ENCODE assay signal across 24 mouse cellular contexts in the genomic region with DNA sequence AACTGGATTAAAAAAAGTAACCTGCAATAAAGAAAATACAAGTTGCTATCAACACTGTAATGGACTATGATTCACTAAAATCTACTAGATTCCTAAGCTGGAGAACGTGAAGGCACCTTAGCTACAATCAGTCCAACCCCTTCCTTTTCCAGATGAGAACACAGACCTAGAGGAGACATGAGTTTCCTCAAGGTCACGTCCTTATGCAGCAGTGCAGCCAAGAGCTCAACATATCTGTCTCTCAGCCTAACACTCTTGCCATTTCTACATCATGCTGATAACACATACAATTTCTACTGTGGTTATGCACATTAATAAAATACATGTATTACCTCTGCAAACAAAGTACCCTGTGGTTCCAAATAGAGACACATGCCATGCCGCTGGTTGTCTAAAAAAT.
"Had no signal": no experiment of that assay in that cellular context is flagged by ENCODE, and none has a peak within 500 bp of the region (broad histone marks: within the 10 kb centered on the region; RNA-seq: fewer than 3 reads in every experiment).

No protein-coding gene starts in this region.

- H3K27me3 ChIP-seq: hindbrain, embryonic 13.5 days; hindbrain, embryonic 15.5 days; kidney, embryonic 15.5 days; limb, embryonic 13.5 days; limb, embryonic 15.5 days; liver, embryonic 12.5 days had no signal

- H3K9ac ChIP-seq: forebrain, postnatal 0 days; hindbrain, embryonic 13.5 days; hindbrain, embryonic 15.5 days; kidney, embryonic 15.5 days; limb, embryonic 13.5 days; limb, embryonic 15.5 days; liver, embryonic 12.5 days; liver, embryonic 14.5 days had no signal

- H3K27ac ChIP-seq: hindbrain, embryonic 13.5 days; hindbrain, embryonic 15.5 days; hindbrain, postnatal 0 days; kidney, embryonic 15.5 days; kidney, postnatal 0 days; limb, embryonic 13.5 days; limb, embryonic 15.5 days; liver, embryonic 12.5 days; liver, embryonic 14.5 days had no signal

- H3K4me1 ChIP-seq: hindbrain, embryonic 13.5 days; hindbrain, embryonic 15.5 days; kidney, embryonic 15.5 days; limb, embryonic 13.5 days; limb, embryonic 15.5 days; liver, embryonic 12.5 days had no signal

- DNase-seq: forebrain, postnatal 0 days; gastrocnemius, postnatal 14 days; gastrocnemius, postnatal 36 days; heart, adult 18-20 months; kidney, adult 11 months; kidney, adult 2 months; kidney, adult 9 months; kidney, postnatal 14 days; kidney, postnatal 36 days; layer of hippocampus, adult 9-11 months; layer of hippocampus, postnatal 36 days; left cerebral cortex, postnatal 4 days; lung, adult 18-20 months had no signal

- ATAC-seq: forebrain, postnatal 0 days; hindbrain, postnatal 0 days; intestine, embryonic 16.5 days; liver, embryonic 12.5 days had no signal

- H3K4me2 ChIP-seq: heart, embryonic 11.5 days; hindbrain, embryonic 13.5 days; hindbrain, embryonic 15.5 days; kidney, embryonic 15.5 days; limb, embryonic 13.5 days; limb, embryonic 15.5 days; liver, embryonic 12.5 days had no signal

- H3K4me3 ChIP-seq: hindbrain, embryonic 13.5 days; hindbrain, embryonic 15.5 days; kidney, embryonic 15.5 days; limb, embryonic 13.5 days; limb, embryonic 15.5 days; liver, embryonic 12.5 days had no signal

- H3K9me3 ChIP-seq: hindbrain, embryonic 13.5 days; hindbrain, embryonic 15.5 days; kidney, embryonic 15.5 days; limb, embryonic 13.5 days; limb, embryonic 15.5 days; liver, embryonic 12.5 days had no signal
